Mouse (Mus musculus): ENCODE measurements around the gene Dgcr2. TPM values are rescaled to one million over a fixed set of nuclear protein-coding genes. Genes with fewer than 3 reads are reported as not detected.

Dgcr2 gene
- polyA plus RNA-seq, 1 experiment, result 6.8 TPM

DNA sequence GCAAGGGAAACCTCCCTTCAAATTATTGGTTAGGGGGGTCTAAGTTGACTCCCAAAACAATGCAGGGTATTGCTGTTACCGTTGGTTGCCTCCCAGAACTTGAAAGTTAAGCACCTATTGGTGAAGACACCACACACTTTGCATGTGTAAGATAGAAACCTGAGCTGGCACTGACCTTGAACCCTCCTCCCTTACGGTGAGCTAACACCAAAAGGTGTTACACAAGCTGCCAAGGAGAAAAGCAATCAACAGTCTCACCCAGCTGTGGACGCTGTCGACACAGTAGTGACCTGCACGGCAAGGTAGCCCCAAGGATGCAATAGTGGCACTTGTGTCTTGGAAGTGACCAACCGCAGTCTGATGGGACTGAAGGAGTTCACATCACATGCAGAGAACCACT lies 14.2 kb downstream of the Dgcr2 start:
- H3K36me3 ChIP-seq (replicated peaks; ENCODE audit: low read length), result peaks cover 51% of the 10 kb centered on the region

DNA sequence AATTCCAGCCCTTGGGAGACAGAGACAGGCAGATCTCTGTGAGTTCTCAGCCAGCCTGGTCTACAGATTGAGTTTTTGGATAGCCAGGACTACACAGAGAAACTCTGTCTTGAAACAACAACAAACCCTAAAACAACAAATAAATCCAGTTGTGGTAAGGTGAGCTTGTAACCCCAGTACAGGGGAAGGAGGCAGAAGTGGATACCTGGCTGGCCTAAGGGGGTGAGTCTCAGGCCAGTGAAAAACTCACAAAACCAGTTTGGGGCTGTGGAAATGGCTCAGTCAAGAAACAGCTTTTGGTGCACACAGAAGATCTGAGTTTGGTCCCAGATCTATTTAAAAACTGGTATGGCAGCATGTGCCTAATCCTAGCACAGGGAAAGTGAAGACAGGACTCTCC lies 16.2 kb downstream of the Dgcr2 start:
- peaks cover 4% of the 10 kb centered on the region; the same call in 1 of the 2 replicates for H3K9me3 ChIP-seq
- TF ChIP-seq GATA1 (IDR thresholded peaks at IDR 0.05; ENCODE audit: borderline replicate concordance, low read length), result no peak
- peaks cover 70% of the 10 kb centered on the region for H3K36me3 ChIP-seq (replicated peaks; ENCODE audit: low read length)
- no peak overlapping the region for H3K4me3 ChIP-seq (replicated peaks)
- no peaks in the 10 kb centered on the region for H3K27me3 ChIP-seq (replicated peaks)
- peaks cover 67% of the 10 kb centered on the region for H3K4me1 ChIP-seq

More for the DNA sequence above, 14.2 kb downstream of the Dgcr2 start:
- TF ChIP-seq GATA1 (IDR thresholded peaks at IDR 0.05; ENCODE audit: borderline replicate concordance, low read length) (no peak), FLI1 (IDR thresholded peaks at IDR 0.05; ENCODE audit: low read length) (no peak)
- Histone ChIP-seq H3K27me3 (replicated peaks) (no peaks in the 10 kb centered on the region), H3K4me1 (peaks cover 58% of the 10 kb centered on the region), H3K9me3 (no peaks in the 10 kb centered on the region), H3K4me3 (replicated peaks) (no peak overlapping the region)

DNA sequence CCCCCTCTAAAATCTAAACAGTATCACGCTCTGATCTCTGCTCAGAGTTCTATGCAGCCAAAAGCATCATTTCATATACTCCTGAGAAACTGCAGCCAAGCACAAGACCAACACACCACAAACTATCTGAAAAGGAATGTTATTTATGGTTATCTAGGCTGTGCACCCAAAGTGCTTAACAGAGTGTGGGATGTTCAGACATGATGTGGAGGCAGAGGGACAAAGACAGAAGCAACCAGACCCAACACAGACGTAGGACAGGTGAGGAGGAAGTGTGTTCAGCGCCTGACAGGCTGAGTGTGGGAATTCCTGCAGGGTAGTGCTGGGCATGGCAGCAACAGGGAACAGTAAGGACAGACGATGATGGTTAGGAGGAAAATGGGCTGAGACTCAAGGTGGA lies 18.8 kb downstream of the Dgcr2 start:
- TF ChIP-seq GATA1 (IDR thresholded peaks at IDR 0.05; ENCODE audit: borderline replicate concordance, low read length), result no peak
- TF ChIP-seq FLI1 (IDR thresholded peaks at IDR 0.05; ENCODE audit: low read length), result no peak
- Histone ChIP-seq H3K36me3 (replicated peaks; ENCODE audit: low read length) (peaks cover 66% of the 10 kb centered on the region), H3K4me1 (peaks cover 55% of the 10 kb centered on the region), H3K27me3 (replicated peaks) (no peaks in the 10 kb centered on the region), H3K9me3 (peaks cover 4% of the 10 kb centered on the region; the same call in 1 of the 2 replicates), H3K4me3 (replicated peaks) (peak overlapping the region; percentile 47)

DNA sequence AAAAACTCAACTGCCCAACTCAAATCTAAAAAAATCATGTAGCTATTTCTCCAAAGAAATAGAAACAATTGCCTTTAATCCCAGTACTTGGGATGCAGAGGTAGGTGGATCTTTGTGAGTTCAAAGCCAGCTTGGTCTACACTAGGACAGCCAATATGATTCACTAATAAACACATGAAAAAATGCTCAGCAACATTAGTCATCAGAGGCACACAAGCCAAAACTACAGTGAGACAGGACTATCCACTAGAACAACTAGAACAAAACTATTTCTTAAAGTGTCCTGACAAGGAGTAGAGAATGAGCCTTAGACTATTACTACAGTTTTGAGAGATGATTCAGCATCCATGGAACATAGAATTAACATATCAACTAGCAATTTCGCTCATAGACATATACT lies 22.3 kb downstream of the Dgcr2 start:
- Histone ChIP-seq H3K4me3 (replicated peaks) (no peak overlapping the region), H3K4me1 (peaks cover 49% of the 10 kb centered on the region), H3K27me3 (replicated peaks) (no peaks in the 10 kb centered on the region), H3K36me3 (replicated peaks; ENCODE audit: low read length) (peaks cover 67% of the 10 kb centered on the region), H3K9me3 (peaks cover 4% of the 10 kb centered on the region; the same call in 1 of the 2 replicates)
- TF ChIP-seq GATA1 (IDR thresholded peaks at IDR 0.05; ENCODE audit: borderline replicate concordance, low read length) (no peak), FLI1 (IDR thresholded peaks at IDR 0.05; ENCODE audit: low read length) (no peak)

DNA sequence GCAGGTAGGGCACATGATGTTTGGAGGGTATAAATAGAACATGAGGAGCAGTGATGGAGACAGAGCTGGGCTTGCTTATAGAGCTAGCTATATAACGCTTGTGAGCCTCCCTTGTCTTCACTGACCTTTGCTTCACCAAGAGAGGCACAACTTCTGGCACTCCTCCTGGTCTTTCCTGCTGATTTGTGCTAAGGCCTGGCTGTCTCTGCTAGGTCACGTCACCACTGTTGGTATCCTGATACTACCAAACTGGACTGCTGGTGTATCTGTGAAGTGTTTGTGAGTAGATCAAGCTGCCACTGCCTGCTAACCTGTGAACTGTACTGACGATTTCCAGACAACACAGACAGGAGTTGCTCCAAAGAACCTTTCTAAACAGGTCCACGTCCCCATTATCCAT lies 23.2 kb downstream of the Dgcr2 start:
- H3K27me3 ChIP-seq (replicated peaks), result no peaks in the 10 kb centered on the region
- H3K4me1 ChIP-seq, result peaks cover 49% of the 10 kb centered on the region
- TF ChIP-seq FLI1 (IDR thresholded peaks at IDR 0.05; ENCODE audit: low read length) (no peak), GATA1 (IDR thresholded peaks at IDR 0.05; ENCODE audit: borderline replicate concordance, low read length) (no peak)
- H3K36me3 ChIP-seq (replicated peaks; ENCODE audit: low read length), result peaks cover 74% of the 10 kb centered on the region
- no peak overlapping the region for H3K4me3 ChIP-seq (replicated peaks)
- H3K9me3 ChIP-seq, result peaks cover 4% of the 10 kb centered on the region; the same call in 1 of the 2 replicates

DNA sequence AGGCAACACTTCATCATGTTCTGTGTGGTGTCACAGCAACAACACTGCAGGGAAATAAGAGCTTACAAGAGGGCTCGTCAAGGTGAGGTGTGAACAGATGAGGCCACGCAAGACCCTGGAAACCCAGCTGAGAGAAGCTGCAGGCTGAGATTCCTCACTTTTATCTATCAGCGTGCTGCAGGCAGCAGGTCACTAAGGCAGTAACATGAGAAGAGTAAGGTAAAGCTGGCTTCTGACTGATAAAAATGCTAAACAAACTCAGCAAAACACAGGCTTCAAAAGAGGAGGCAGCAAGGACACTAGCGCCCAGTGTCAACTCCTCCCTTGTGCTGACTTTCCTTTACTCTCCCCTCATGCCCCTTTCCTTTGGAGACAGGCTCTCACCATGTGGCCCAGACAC lies 25.4 kb downstream of the Dgcr2 start:
- Histone ChIP-seq H3K4me1 (peaks cover 45% of the 10 kb centered on the region), H3K4me3 (replicated peaks) (no peak overlapping the region), H3K9me3 (no peaks in the 10 kb centered on the region), H3K27me3 (replicated peaks) (no peaks in the 10 kb centered on the region), H3K36me3 (replicated peaks; ENCODE audit: low read length) (peaks cover 74% of the 10 kb centered on the region)
- TF ChIP-seq FLI1 (IDR thresholded peaks at IDR 0.05; ENCODE audit: low read length), result no peak
- TF ChIP-seq GATA1 (IDR thresholded peaks at IDR 0.05; ENCODE audit: borderline replicate concordance, low read length), result no peak

DNA sequence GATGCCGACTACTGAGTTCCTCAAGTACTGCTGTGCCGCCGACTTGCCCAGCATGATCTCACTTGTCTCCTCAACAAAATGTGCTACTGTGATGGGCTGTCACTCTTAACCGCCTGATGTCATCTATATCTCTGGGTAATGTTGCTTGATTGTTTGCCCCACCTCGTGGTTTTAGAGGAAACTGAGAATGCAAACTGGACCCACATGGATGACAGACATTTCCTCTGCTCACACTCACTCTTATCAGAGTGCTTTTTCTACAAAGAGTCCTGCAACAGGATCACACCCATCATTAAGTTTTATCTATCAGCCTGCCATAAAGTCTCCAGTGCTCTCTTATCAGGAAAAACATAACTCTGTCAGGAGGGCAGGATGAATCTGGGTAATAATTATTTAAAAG lies 27.1 kb downstream of the Dgcr2 start:
- Histone ChIP-seq H3K27me3 (replicated peaks) (no peaks in the 10 kb centered on the region), H3K36me3 (replicated peaks; ENCODE audit: low read length) (peaks cover 75% of the 10 kb centered on the region), H3K4me1 (peaks cover 35% of the 10 kb centered on the region), H3K4me3 (replicated peaks) (no peak overlapping the region), H3K9me3 (no peaks in the 10 kb centered on the region)
- TF ChIP-seq FLI1 (IDR thresholded peaks at IDR 0.05; ENCODE audit: low read length) (no peak), GATA1 (IDR thresholded peaks at IDR 0.05; ENCODE audit: borderline replicate concordance, low read length) (no peak)

DNA sequence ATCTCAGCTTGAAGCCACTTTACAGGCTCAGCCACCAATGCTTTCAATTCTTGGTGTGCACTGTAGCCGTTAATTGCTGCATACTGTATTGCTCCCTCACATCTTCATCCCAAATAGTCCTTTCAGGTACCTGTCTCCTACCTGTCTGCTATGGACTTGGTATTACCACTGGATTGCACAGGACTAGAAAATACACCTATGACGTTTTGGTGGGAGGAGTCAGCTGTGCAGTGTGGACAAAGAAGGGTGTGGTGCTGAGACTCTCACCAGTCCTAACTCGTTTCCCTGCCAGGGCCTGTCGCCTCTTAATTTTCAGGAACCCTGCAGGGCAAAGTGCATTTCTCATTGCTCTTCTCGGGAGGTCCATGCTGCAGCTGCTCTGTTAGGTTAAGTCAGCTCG lies 32.6 kb downstream of the Dgcr2 start:
- Histone ChIP-seq H3K36me3 (replicated peaks; ENCODE audit: low read length) (peaks cover 81% of the 10 kb centered on the region), H3K9me3 (no peaks in the 10 kb centered on the region), H3K4me3 (replicated peaks) (no peak overlapping the region), H3K27me3 (replicated peaks) (no peaks in the 10 kb centered on the region), H3K4me1 (peaks cover 9% of the 10 kb centered on the region)
- TF ChIP-seq FLI1 (IDR thresholded peaks at IDR 0.05; ENCODE audit: low read length) (no peak), GATA1 (IDR thresholded peaks at IDR 0.05; ENCODE audit: borderline replicate concordance, low read length) (no peak)

DNA sequence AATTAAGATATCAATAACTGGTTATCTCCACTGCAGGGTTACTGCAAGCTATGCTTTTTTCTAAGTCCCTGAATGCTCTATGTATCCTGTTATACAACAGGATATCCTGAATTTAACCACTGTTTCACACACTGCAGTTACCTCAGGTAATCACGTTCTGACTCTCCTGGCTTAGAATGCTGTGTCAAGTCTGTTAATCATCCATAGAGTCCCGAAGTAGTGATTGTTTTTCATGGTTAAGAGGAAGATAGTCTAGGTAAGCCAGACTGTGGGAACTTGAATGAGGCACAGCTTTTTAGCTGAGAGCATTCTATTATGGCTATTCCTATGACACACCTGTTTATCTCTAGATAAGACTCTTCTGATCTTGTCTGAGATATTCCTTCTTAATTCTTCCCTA lies 33.1 kb downstream of the Dgcr2 start:
- H3K27me3 ChIP-seq (replicated peaks), result no peaks in the 10 kb centered on the region
- no peak overlapping the region for H3K4me3 ChIP-seq (replicated peaks)
- peaks cover 81% of the 10 kb centered on the region for H3K36me3 ChIP-seq (replicated peaks; ENCODE audit: low read length)
- peaks cover 13% of the 10 kb centered on the region for H3K4me1 ChIP-seq
- H3K9me3 ChIP-seq, result no peaks in the 10 kb centered on the region
- no peak for TF ChIP-seq FLI1 (IDR thresholded peaks at IDR 0.05; ENCODE audit: low read length)
- no peak for TF ChIP-seq GATA1 (IDR thresholded peaks at IDR 0.05; ENCODE audit: borderline replicate concordance, low read length)

DNA sequence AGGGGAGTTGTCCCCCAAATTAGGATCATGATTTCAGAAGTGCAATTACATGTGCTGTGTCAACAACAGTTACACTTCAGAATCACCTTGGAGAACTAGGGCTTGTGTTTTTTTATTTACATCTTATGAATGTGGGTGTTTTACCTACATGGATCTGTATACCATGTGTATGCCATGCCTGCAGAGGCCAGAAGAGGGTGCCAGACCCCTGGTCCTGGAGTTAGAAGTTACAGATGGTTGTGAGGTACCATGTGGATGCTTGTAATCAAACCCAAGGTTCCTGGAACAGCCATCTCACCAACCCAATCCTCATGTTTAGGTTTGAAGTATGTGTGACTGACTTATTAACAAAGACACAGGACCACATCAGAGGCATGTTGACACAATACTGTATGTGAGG lies 39.8 kb downstream of the Dgcr2 start:
- H3K9me3 ChIP-seq, result no peaks in the 10 kb centered on the region
- H3K4me3 ChIP-seq (replicated peaks), result no peak overlapping the region
- peaks cover 7% of the 10 kb centered on the region for H3K4me1 ChIP-seq
- H3K27me3 ChIP-seq (replicated peaks), result no peaks in the 10 kb centered on the region
- H3K36me3 ChIP-seq (replicated peaks; ENCODE audit: low read length), result peaks cover 87% of the 10 kb centered on the region
- TF ChIP-seq GATA1 (IDR thresholded peaks at IDR 0.05; ENCODE audit: borderline replicate concordance, low read length), result no peak

DNA sequence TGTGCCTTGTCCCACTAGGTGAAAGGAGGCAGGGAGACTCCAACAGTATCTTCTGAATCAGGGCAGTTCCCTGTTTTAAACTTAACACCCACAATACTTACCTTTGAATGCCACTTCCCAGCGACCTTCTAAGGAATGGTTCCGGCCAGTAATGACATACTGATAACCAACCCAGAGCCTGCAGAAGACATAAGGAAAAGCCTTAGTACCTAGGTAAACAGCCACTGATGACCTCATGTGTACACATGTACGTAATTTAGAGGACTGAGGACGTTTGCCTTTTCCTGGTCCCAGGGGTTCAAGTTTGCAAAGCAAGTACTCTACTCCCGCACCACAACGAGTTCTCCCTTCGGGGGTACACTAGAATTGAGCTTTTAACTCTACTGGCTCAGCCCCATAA lies 41.2 kb downstream of the Dgcr2 start:
- Histone ChIP-seq H3K36me3 (replicated peaks; ENCODE audit: low read length) (peaks cover 92% of the 10 kb centered on the region), H3K9me3 (no peaks in the 10 kb centered on the region), H3K4me1 (peaks cover 7% of the 10 kb centered on the region), H3K4me3 (replicated peaks) (no peak overlapping the region), H3K27me3 (replicated peaks) (no peaks in the 10 kb centered on the region)
- TF ChIP-seq FLI1 (IDR thresholded peaks at IDR 0.05; ENCODE audit: low read length), result no peak
- no peak for TF ChIP-seq GATA1 (IDR thresholded peaks at IDR 0.05; ENCODE audit: borderline replicate concordance, low read length)
